Mouse (Mus musculus) MEL (cell line): Measurements from ENCODE around the gene Gimap9.
"Not testable (repeated sequence)": the region's sequence is repeated elsewhere in the genome, so short reads cannot be mapped to it uniquely, and the experiment has no call there.

Source experiments
- CHD1 ChIP-seq: IDR thresholded peaks from 2 replicates; pipeline ENCODE4 v1.6.1; 2012; ENCODE audit warnings: low read depth, mild to moderate bottlenecking, inconsistent platforms, low read length, improper control_type of control experiment
- CTCF ChIP-seq, 3 experiments: IDR thresholded peaks in 2 of 3; conservative IDR thresholded peaks in 1 of 3; 2 replicates each; pipeline ENCODE4 v1.5.1; 2011 to 2012; ENCODE audit warnings: low read length in 3 of 3, low read depth in 2 of 3, mild to moderate bottlenecking in 2 of 3, improper control_type of control experiment in 1 of 3, inconsistent platforms in 1 of 3, mixed read lengths in 1 of 3, moderate library complexity in 1 of 3; ENCODE audit not compliant: control insufficient read depth in 1 of 3, insufficient read depth in 1 of 3, poor library complexity in 1 of 3, severe bottlenecking in 1 of 3
- EP300 ChIP-seq, 2 experiments: IDR thresholded peaks; 2 replicates each; pipeline ENCODE4 v1.6.1; 2011; ENCODE audit warnings: improper control_type of control experiment in 2 of 2, low read length in 2 of 2, low read depth in 1 of 2, mild to moderate bottlenecking in 1 of 2
- GABPA ChIP-seq: IDR thresholded peaks from 2 replicates; pipeline ENCODE4 v1.6.1; 2012; ENCODE audit warnings: low read depth, mild to moderate bottlenecking, inconsistent platforms, low read length, improper control_type of control experiment, moderate library complexity
- MAFK ChIP-seq: IDR thresholded peaks from 2 replicates; pipeline ENCODE4 v1.6.1; 2011; ENCODE audit warnings: low read depth, mild to moderate bottlenecking, low read length, improper control_type of control experiment, borderline replicate concordance
- MYC ChIP-seq: IDR thresholded peaks from 2 replicates; pipeline ENCODE4 v1.6.1; 2011; ENCODE audit warnings: low read depth, mild to moderate bottlenecking, low read length, improper control_type of control experiment, moderate library complexity
- NELFE ChIP-seq: IDR thresholded peaks from 2 replicates; pipeline ENCODE4 v1.6.1; 2011; ENCODE audit warnings: low read depth, low read length, improper control_type of control experiment
- POLR2A ChIP-seq, 2 experiments: IDR thresholded peaks; 2 replicates each; pipeline ENCODE4 v1.6.1; 2011 to 2012; ENCODE audit warnings: low read length in 2 of 2, mild to moderate bottlenecking in 2 of 2, control low read depth in 1 of 2, improper control_type of control experiment in 1 of 2, low read depth in 1 of 2, moderate library complexity in 1 of 2; ENCODE audit not compliant: control insufficient read depth in 1 of 2, insufficient read depth in 1 of 2, poor library complexity in 1 of 2
- SIN3A ChIP-seq: IDR thresholded peaks from 2 replicates; pipeline ENCODE4 v1.6.1; 2012; ENCODE audit warnings: low read length, improper control_type of control experiment, inconsistent platforms
- SMC3 ChIP-seq: IDR thresholded peaks from 2 replicates; pipeline ENCODE4 v1.6.1; 2011; ENCODE audit warnings: low read depth, low read length, improper control_type of control experiment
- TAL1 ChIP-seq: IDR thresholded peaks from 2 replicates; pipeline ENCODE4 v1.6.1; 2012; ENCODE audit warnings: mild to moderate bottlenecking, inconsistent platforms, low read length, moderate library complexity, mixed read lengths
- ZC3H11A ChIP-seq: IDR thresholded peaks from 2 replicates; pipeline ENCODE4 v1.6.1; 2012; ENCODE audit warnings: low read depth, mild to moderate bottlenecking, inconsistent platforms, low read length, improper control_type of control experiment

DNA sequence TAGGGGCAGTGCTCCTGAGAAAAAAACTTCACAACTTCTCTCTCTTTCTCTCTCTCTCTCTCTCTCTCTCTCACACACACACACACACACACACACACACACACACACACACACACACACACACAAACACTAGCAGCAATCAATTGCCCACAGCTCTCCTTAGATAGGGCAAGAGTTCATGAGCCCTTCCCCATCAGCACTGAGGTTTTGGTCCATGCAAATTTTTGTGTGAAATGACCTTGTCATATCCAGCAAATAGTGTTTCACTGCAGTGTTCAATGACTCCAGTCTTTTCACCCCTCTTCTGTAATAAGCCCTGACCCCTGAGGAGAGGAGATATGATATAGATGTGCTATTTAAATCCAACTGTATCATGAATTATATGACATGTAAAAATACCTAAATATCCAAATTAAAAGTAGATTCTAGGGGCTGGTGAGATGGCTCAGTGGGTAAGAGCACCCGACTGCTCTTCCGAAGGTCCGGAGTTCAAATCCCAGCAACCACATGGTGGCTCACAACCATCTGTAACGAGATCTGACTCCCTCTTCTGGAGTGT lies 7.4 kb downstream of the Gimap9 start:
- TF ChIP-seq EP300 (IDR thresholded peaks at IDR 0.05; ENCODE audit: low read depth in 1 of 2, low read length in 2 of 2); CTCF (IDR thresholded peaks at IDR 0.05 in 2 of 3, conservative IDR thresholded peaks at IDR 0.05 in 1 of 3; ENCODE audit: control insufficient read depth in 1 of 3, insufficient read depth in 1 of 3, low read depth in 2 of 3, low read length in 3 of 3, poor library complexity in 1 of 3, severe bottlenecking in 1 of 3); ZC3H11A; MYC; POLR2A (IDR thresholded peaks at IDR 0.05; ENCODE audit: control insufficient read depth in 1 of 2, insufficient read depth in 1 of 2, low read depth in 1 of 2, low read length in 2 of 2, poor library complexity in 1 of 2); NELFE; TAL1; CHD1; MAFK; GABPA; SIN3A; SMC3: not testable (repeated sequence)
